Mouse (Mus musculus) kidney, embryonic 14.5 days (tissue): ENCODE results near the gene Tas2r119. TPM values are rescaled to one million over a fixed set of nuclear protein-coding genes. Genes with fewer than 3 reads are reported as not detected.

Source experiments
- polyA plus RNA-seq: library from polyadenylated mRNA; unstranded; fragments of >200 nt; fragmentation: Nextera tagmentation; extraction: Ambion mirVana; gene quantifications from 2 replicates; pipeline ENCODE4 v1.2.1, GENCODE M21; 2014

The Tas2r119 gene
- polyA plus RNA-seq, 1 experiment from 2014 or later = not detected

Other genes with a start within 250 kb of the Tas2r119 start
- gene Sema5a, start 67.5 kb downstream of the Tas2r119 start, polyA plus RNA-seq = 19.1 and 30.2 TPM in 2 replicates